Mouse (Mus musculus) heart, embryonic 16.5 days (tissue): ENCODE measurements around the gene Usp35. TPM values are rescaled to one million over a fixed set of nuclear protein-coding genes. Genes with fewer than 3 reads are reported as not detected.
A peak's percentile ranks its signal among the peaks of the same experiment; 100 is the strongest.

Experiments
- ATAC-seq: fragments of 200-750 bp; cut with Nextera tagmentation; replicated peaks from 2 replicates; pipeline ENCODE4 v1.8.0; 2017; ENCODE audit warnings: moderate number of reproducible peaks; ENCODE audit not compliant: insufficient read depth, low FRiP score; ENCODE audit errors: extremely low read depth
- H3K27ac ChIP-seq: fragments of 300-500 bp; sonication (generic); 2 replicates; pipeline ENCODE4 v1.5.1; 2014; ENCODE audit warnings: mild to moderate bottlenecking, low read length, control low read depth, moderate library complexity
- H3K27me3 ChIP-seq: fragments of 300-500 bp; sonication (generic); 2 replicates; pipeline ENCODE4 v1.6.1; 2014; ENCODE audit warnings: low read length, mixed read lengths; ENCODE audit not compliant: control insufficient read depth, insufficient read depth
- H3K36me3 ChIP-seq: fragments of 300-500 bp; sonication (generic); 2 replicates; pipeline ENCODE4 v1.6.1; 2014; ENCODE audit not compliant: control insufficient read depth, insufficient read depth
- H3K4me1 ChIP-seq: fragments of 300-500 bp; sonication (generic); 2 replicates; pipeline ENCODE4 v1.6.1; 2014; ENCODE audit warnings: low read length, mixed read lengths; ENCODE audit not compliant: control insufficient read depth, insufficient read depth
- H3K4me2 ChIP-seq: fragments of 300-500 bp; sonication (generic); 2 replicates; pipeline ENCODE4 v1.6.1; 2014; ENCODE audit warnings: low read depth, mild to moderate bottlenecking, control low read depth, low read length
- H3K4me3 ChIP-seq: fragments of 300-500 bp; sonication (generic); 2 replicates; pipeline ENCODE4 v1.5.1; 2014; ENCODE audit warnings: mild to moderate bottlenecking, control low read depth, low read length
- H3K9ac ChIP-seq: fragments of 300-500 bp; sonication (generic); 2 replicates; pipeline ENCODE4 v1.6.1; 2014; ENCODE audit warnings: low read length, control low read depth
- H3K9me3 ChIP-seq: fragments of 300-500 bp; sonication (generic); replicated peaks from 2 replicates; pipeline ENCODE4 v1.6.1; 2016; ENCODE audit warnings: low read length; ENCODE audit not compliant: control insufficient read depth
- WGBS: fragments of 180-500 bp; shearing (Covaris S2); extraction: QIAGEN DNeasy Blood & Tissue Kit; methylation state at CpG from one replicate; pipeline ENCODE4 v1.1.7; 2014; 5-methylcytosine and 5-hydroxymethylcytosine counted together
- polyA plus RNA-seq: library from polyadenylated mRNA; unstranded; fragments of >200 nt; fragmentation: Nextera tagmentation; extraction: Ambion mirVana; gene quantifications from 2 replicates; pipeline ENCODE4 v1.2.1, GENCODE M21; 2015

Usp35 gene
- polyA plus RNA-seq = 1.1 and 1.2 TPM in 2 replicates

DNA sequence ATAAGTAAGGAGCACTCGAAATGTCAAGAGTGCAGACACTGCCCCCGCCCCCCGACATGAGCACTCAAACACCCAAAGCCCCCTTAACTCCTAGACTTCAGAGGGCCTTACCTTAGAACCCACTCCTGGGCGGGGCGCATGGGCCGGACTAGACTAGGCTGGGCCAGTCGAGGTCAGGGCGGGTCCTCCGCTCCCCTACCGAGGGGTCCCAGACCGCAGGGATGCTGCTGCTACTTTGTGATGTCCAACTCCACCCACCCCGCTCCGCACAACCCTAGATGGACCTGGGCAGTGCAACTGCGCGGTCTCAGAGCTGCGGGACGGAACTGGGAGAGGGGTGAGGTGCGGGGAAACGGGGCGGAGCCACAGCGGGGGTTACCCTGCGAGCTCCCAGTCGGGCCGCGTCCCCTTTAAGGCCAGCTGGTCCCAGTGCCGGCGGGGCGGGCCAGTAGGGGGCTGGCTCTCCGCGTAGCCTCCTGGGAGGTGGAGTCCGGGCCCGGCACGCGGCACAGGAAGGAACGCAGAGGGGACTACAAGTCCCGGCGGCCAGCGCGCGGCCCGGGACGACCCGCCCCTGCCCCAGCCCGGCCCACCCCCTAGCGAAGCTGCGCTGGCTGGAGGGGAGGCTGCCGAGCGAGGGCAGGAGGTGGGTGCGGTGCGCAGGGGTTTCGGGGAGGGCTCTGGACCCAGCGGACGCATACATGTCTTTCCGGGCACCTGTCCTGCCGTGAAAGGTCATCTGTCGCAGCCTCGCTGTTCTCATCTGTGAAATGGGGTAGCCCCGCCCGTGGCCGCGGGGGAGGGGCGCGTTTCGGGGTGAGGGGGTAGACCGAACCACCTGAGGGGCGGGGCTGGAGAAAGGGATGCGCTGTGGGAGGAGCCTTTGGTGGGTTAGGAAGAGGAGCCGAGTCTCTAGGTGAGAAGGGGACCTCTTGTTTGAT is at the start of gene Usp35, which contains the start of gene Kctd21:
Gene Usp35 (minus strand): TSS at position 295 of the 941 bp plus-strand sequence.
Gene Kctd21 (plus strand): TSS at position 602 of the 941 bp plus-strand sequence.
- H3K27ac ChIP-seq = 0 out of 2 replicates have a peak within 1 kb of the TSS, but pooled peaks have one; percentile 4
- H3K9me3 ChIP-seq = no peaks in the 10 kb centered on the region
- WGBS = under 1% methylated on average over 65 of the region's 68 CpGs

DNA sequence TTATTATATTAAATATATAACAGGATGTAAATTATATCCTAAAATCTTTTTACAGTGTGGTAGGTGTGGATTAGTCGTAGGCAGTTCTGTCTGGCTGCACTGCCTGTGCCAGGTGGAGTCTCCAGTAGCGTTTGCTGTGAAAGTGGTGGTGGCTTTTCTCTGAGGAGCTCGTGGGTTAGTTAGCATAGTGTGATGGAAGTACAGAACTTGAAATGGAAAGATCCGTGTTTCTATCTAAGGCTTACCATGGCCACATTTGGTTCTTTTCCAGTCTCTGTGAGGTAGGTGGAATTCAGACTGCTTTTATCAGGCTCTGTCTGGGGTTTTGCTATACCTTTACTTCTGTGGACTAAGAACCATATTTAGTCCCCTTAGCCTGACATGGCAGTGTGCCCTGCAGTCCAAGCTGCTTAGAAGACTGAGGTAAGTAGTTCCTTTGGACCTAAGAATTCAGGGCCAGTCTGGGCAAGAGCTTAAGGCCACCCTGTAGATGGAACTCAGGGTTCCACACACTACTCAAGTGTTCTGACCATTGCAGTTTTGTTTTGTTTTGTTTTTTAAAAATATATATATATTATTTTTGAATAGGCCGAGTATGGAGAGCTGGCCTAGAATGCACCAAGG is 48.8 kb upstream of the Usp35 start:
- Histone ChIP-seq H3K36me3 (peaks cover 59% of the 10 kb centered on the region), H3K4me1 (no peaks in the 10 kb centered on the region), H3K27ac (no peak overlapping the region), H3K9ac (no peak overlapping the region), H3K9me3 (no peaks in the 10 kb centered on the region), H3K4me3 (no peak overlapping the region), H3K27me3 (no peaks in the 10 kb centered on the region), H3K4me2 (no peak overlapping the region)
- ATAC-seq = no peak
- WGBS = 91% methylated on average over 5 of the region's 5 CpGs

More for the DNA sequence above, at the start of gene Usp35, which contains the start of gene Kctd21:
- ATAC-seq = peak; percentile 99
- Histone ChIP-seq H3K4me1 (peaks cover 8% of the 10 kb centered on the region), H3K4me2 (peak within 1 kb of the TSS; percentile 91), H3K36me3 (no peaks in the 10 kb centered on the region), H3K4me3 (peak within 1 kb of the TSS; percentile 89), H3K27me3 (peaks cover 2% of the 10 kb centered on the region; the same call in 1 of the 2 replicates), H3K9ac (peak within 1 kb of the TSS; percentile 86)

DNA sequence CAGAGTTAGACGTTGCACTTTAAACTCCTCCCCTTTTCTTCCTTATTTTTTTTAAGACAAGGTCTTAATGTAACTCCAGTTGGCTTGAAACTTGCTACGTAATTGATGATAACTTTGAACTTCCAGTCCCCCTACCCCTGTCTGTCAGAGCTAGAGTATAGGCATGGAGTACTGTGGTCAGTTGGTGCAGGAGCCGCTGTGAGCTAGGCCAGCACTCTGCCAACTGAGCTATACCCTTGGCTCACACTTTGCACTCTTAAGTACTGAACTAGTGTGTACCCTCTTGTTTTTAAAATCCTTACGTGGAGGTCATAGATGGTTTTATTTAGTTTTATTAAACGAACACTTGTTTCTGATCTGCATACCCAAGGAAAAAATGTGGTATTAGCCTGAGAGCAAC is 47.5 kb upstream of the Usp35 start:
- Histone ChIP-seq H3K9ac (no peak overlapping the region), H3K27me3 (no peaks in the 10 kb centered on the region), H3K4me2 (no peak overlapping the region), H3K9me3 (no peaks in the 10 kb centered on the region), H3K4me1 (no peaks in the 10 kb centered on the region), H3K4me3 (no peak overlapping the region), H3K36me3 (peaks cover 59% of the 10 kb centered on the region), H3K27ac (no peak overlapping the region)
- WGBS = 87% methylated on average over 5 of the region's 5 CpGs
- no peak for ATAC-seq

DNA sequence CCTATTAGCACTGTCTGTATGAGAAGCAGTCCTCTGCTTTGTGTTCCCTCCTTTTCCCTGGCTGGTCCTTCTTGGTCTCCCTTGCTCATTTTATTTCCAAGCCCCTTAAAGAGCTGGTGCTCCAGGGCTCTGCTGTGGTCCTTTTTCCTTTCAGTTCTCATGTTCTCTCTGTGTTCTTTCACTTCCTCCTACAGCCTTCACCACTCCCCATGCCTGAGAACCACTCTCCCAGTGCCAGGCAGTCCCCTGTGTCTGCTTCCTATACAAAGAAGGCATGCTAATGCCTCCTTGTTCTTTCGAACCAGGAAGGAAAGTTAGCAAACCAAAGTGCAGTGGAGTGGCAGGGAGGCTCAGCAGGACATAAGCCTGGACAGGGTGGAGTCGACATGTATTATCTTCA is 44.1 kb upstream of the Usp35 start:
- no peak overlapping the region for H3K9ac ChIP-seq
- H3K4me1 ChIP-seq = peaks cover 9% of the 10 kb centered on the region
- no peaks in the 10 kb centered on the region for H3K27me3 ChIP-seq
- WGBS = 83% methylated on average over 2 of the region's 2 CpGs
- no peak overlapping the region for H3K27ac ChIP-seq
- peaks cover 39% of the 10 kb centered on the region for H3K36me3 ChIP-seq
- no peak overlapping the region for H3K4me3 ChIP-seq
- H3K9me3 ChIP-seq = no peaks in the 10 kb centered on the region
- no peak for ATAC-seq
- no peak overlapping the region for H3K4me2 ChIP-seq

DNA sequence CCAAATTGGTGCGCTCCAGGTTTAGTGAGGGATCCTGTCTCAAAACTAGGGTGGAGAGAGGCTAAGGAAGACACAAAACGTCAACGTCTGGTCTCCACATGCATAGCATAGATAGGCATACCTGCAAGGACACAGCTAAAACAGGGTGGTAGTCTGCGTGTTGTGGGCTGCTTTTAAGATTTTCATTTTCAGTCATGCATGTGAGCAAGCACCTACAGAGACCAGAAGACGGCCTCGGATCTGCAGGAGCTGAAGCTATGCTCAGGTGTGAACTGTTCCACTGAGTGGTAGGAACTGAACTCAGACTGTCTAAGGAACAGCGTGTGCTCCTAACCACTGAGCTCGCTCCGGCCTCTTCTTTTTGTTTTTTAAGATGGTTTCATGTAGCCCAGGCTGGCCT is 43.3 kb upstream of the Usp35 start:
- WGBS = 95% methylated on average over 9 of the region's 9 CpGs
- H3K4me3 ChIP-seq = no peak overlapping the region
- H3K36me3 ChIP-seq = peaks cover 34% of the 10 kb centered on the region
- no peak for ATAC-seq
- no peaks in the 10 kb centered on the region for H3K9me3 ChIP-seq
- H3K4me1 ChIP-seq = peaks cover 11% of the 10 kb centered on the region
- no peak overlapping the region for H3K4me2 ChIP-seq
- H3K27ac ChIP-seq = no peak overlapping the region
- no peaks in the 10 kb centered on the region for H3K27me3 ChIP-seq
- H3K9ac ChIP-seq = no peak overlapping the region

DNA sequence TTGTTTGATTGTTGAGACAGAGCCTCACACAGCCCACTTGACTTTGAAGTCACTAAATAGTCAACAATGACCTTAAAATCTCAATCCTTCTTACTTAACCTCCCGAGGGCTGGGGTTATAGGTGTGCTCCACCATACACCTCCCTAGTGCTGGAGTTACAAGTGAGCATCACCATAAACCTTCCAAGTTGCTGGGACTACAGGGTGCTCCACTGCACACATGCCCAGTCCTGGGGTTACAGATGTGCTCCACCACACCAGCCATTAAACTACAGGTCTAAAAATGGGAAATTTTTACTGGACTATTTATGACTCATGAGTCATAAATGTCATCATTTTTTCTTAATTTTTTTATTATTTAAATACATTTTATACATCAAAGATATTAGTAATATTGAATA is 34.1 kb upstream of the Usp35 start:
- no peak overlapping the region for H3K4me2 ChIP-seq
- no peak overlapping the region for H3K27ac ChIP-seq
- H3K36me3 ChIP-seq = no peaks in the 10 kb centered on the region
- WGBS = 59% methylated on average over 1 of the region's 1 CpGs
- ATAC-seq = no peak
- H3K4me1 ChIP-seq = peaks cover 2% of the 10 kb centered on the region
- no peaks in the 10 kb centered on the region for H3K27me3 ChIP-seq
- H3K4me3 ChIP-seq = no peak overlapping the region
- no peak overlapping the region for H3K9ac ChIP-seq
- H3K9me3 ChIP-seq = no peaks in the 10 kb centered on the region

DNA sequence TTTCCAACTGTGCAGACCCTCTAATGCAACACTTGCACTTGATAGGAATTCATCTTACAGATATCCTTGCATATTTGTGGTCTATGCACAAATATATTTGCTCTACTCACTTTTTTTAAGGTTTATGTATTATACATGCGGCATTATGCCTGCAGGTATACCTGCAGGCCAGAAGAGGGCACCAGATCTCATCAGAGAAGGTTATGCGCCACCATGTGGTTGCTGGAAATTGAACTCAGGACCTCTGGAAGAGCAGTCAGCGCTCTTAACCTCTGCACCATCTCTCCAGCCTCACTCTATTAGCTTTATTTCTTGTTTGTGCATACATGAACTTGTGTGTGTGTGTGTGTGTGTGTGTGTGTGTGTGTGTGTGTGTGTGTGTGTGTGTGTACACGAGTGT is 29.6 kb upstream of the Usp35 start:
- WGBS = 27% methylated on average over 4 of the region's 4 CpGs

DNA sequence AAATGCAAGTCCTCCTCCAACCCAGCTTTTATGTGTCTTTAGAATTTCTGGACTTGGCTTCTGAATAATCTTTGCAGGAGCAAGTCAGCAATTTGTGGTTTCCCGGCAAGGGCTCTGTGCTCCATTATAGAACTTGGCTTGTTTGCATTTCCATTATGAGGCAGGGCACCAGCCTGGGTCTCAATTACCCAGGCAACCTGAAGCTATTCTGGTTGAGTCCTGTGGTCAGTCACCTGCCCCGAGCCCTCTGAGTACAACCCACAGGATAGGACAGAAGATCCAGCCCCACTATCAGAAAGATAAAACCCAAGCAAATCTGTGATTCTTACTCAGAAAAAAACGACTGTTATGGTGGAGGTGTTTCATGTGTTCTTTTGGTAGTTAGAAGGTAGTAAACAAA is 29.1 kb upstream of the Usp35 start:
- no peaks in the 10 kb centered on the region for H3K36me3 ChIP-seq
- no peak overlapping the region for H3K4me2 ChIP-seq
- no peak overlapping the region for H3K27ac ChIP-seq
- no peak for ATAC-seq
- 0 out of 2 replicates have a peak, but pooled peaks cover 3% of the 10 kb centered on the region for H3K4me1 ChIP-seq
- no peaks in the 10 kb centered on the region for H3K9me3 ChIP-seq
- WGBS = 57% methylated on average over 3 of the region's 3 CpGs
- H3K27me3 ChIP-seq = no peaks in the 10 kb centered on the region
- no peak overlapping the region for H3K9ac ChIP-seq
- no peak overlapping the region for H3K4me3 ChIP-seq

More for the DNA sequence above, 29.6 kb upstream of the Usp35 start:
- no peaks in the 10 kb centered on the region for H3K9me3 ChIP-seq
- no peak overlapping the region for H3K9ac ChIP-seq
- H3K27ac ChIP-seq = no peak overlapping the region
- H3K27me3 ChIP-seq = no peaks in the 10 kb centered on the region
- H3K4me2 ChIP-seq = no peak overlapping the region
- H3K4me3 ChIP-seq = no peak overlapping the region
- no peaks in the 10 kb centered on the region for H3K36me3 ChIP-seq
- no peak for ATAC-seq
- no peaks in the 10 kb centered on the region for H3K4me1 ChIP-seq

DNA sequence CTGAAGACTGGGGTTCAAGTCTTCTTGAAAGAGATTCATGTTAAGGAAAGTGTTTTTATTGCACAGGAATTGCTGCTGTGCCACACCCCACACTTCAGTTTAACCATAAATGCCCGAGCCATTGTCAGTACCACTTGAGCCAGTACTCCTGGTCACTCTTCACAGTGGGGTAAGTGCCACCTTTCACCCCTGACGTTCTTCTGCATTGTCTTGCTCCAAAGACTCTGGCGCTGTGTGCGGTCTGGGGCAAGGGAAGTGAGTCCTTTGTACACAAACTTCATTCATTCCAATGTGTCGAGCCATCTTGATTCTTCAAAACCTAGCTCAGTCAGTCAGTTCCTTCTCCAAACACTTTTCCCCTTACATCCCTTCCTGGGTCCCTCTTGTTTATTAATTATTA is 28.3 kb upstream of the Usp35 start:
- 70% methylated on average over 5 of the region's 5 CpGs for WGBS
- Histone ChIP-seq H3K9me3 (no peaks in the 10 kb centered on the region), H3K4me1 (peaks cover 7% of the 10 kb centered on the region), H3K4me2 (no peak overlapping the region), H3K9ac (no peak overlapping the region), H3K4me3 (no peak overlapping the region), H3K27ac (no peak overlapping the region), H3K36me3 (no peaks in the 10 kb centered on the region), H3K27me3 (no peaks in the 10 kb centered on the region)
- no peak for ATAC-seq
